19 mouse cellular contexts compared by ENCODE assay signal in genomic region chr17:79981348-79981747, GRCm38 (mm10).
A peak's percentile ranks its signal among the peaks of the same experiment; 100 is the strongest.
DNase-seq lines count a peak whose midpoint lies in the region; ATAC-seq and TF ChIP-seq lines count a peak whose summit lies in the region.
"Had no signal": no experiment of that assay in that cellular context is flagged by ENCODE, and none has a peak within 500 bp of the region (broad histone marks: within the 10 kb centered on the region; RNA-seq: fewer than 3 reads in every experiment).

No protein-coding gene starts in this region.

- no peak overlapping the region for H3K9ac ChIP-seq in stomach, embryonic 16.5 days (ENCODE audit: low read length)
- H3K9ac ChIP-seq in stomach, postnatal 0 days (ENCODE audit: low read length) = no peak overlapping the region
- peak overlapping the region; percentile 49 for H3K9ac ChIP-seq in CH12.LX (ENCODE audit: insufficient read depth, low read depth)
- H3K9ac ChIP-seq in liver, postnatal 0 days (replicated peaks) = no peak overlapping the region
- H3K9ac ChIP-seq: forebrain, embryonic 13.5 days; forebrain, postnatal 0 days; heart, embryonic 15.5 days; hindbrain, embryonic 15.5 days had no signal

- no peak overlapping the region for H3K4me3 ChIP-seq in stomach, embryonic 16.5 days (replicated peaks; ENCODE audit: low read length)
- H3K4me3 ChIP-seq in stomach, postnatal 0 days (ENCODE audit: low read depth, low read length) = no peak overlapping the region
- no peak overlapping the region for H3K4me3 ChIP-seq in CH12.LX (replicated peaks in 1 of 3; ENCODE audit: low read depth in 2 of 3, low read length in 2 of 3, poor library complexity in 1 of 3)
- no peak overlapping the region for H3K4me3 ChIP-seq in liver, postnatal 0 days (ENCODE audit: low read depth, low read length)
- H3K4me3 ChIP-seq: embryonic facial prominence, embryonic 10.5 days; forebrain, embryonic 13.5 days; heart, embryonic 15.5 days; hindbrain, embryonic 15.5 days had no signal

- peak; percentile 51 for DNase-seq in heart, adult 11 months
- DNase-seq in heart, adult 9 months (ENCODE audit: low spot score in 2 of 2) = no peak
- no peak for DNase-seq in stomach, postnatal 0 days (ENCODE audit: low spot score)
- no peak for DNase-seq in CH12.LX (ENCODE audit: extremely low read depth)
- DNase-seq in thymus, postnatal 25 days = peak; percentile 54
- DNase-seq in liver, postnatal 0 days = no peak
- DNase-seq: adrenal gland, postnatal 14 days; cerebellum, adult 11-12 months; cerebellum, adult 9-10 months; forebrain, postnatal 0 days; gastrocnemius, postnatal 36 days; heart, adult 18-20 months had no signal

- H3K9me3 ChIP-seq in stomach, embryonic 16.5 days (replicated peaks; ENCODE audit: control insufficient read depth, low read length) = no peaks in the 10 kb centered on the region
- no peaks in the 10 kb centered on the region for H3K9me3 ChIP-seq in stomach, postnatal 0 days (ENCODE audit: control insufficient read depth, low read length)
- peaks cover 20% of the 10 kb centered on the region for H3K9me3 ChIP-seq in CH12.LX (replicated peaks; ENCODE audit: low read length)
- H3K9me3 ChIP-seq in liver, postnatal 0 days (ENCODE audit: low read length) = no peaks in the 10 kb centered on the region
- H3K9me3 ChIP-seq: forebrain, embryonic 13.5 days; heart, embryonic 15.5 days; hindbrain, embryonic 15.5 days had no signal

- H3K27me3 ChIP-seq in stomach, embryonic 16.5 days (ENCODE audit: control insufficient read depth, insufficient read depth, low read length) = no peaks in the 10 kb centered on the region
- no peaks in the 10 kb centered on the region for H3K27me3 ChIP-seq in stomach, postnatal 0 days (ENCODE audit: control insufficient read depth, insufficient read depth, low read length)
- H3K27me3 ChIP-seq in CH12.LX (replicated peaks) = no peaks in the 10 kb centered on the region
- H3K27me3 ChIP-seq in liver, postnatal 0 days (ENCODE audit: insufficient read depth, low read length) = no peaks in the 10 kb centered on the region
- H3K27me3 ChIP-seq: forebrain, embryonic 13.5 days; heart, embryonic 15.5 days; hindbrain, embryonic 15.5 days had no signal

- H3K36me3 ChIP-seq in stomach, embryonic 16.5 days (ENCODE audit: control insufficient read depth, insufficient read depth, low read length) = no peaks in the 10 kb centered on the region
- H3K36me3 ChIP-seq in stomach, postnatal 0 days (ENCODE audit: control insufficient read depth, insufficient read depth, low read length) = no peaks in the 10 kb centered on the region
- no peaks in the 10 kb centered on the region for H3K36me3 ChIP-seq in CH12.LX (replicated peaks in 1 of 2; ENCODE audit: control insufficient read depth in 1 of 2, insufficient read depth in 1 of 2, low read length in 1 of 2)
- H3K36me3 ChIP-seq in liver, postnatal 0 days (replicated peaks; ENCODE audit: insufficient read depth, low read length) = no peaks in the 10 kb centered on the region
- H3K36me3 ChIP-seq: embryonic facial prominence, embryonic 10.5 days; G1E; heart, embryonic 15.5 days; hindbrain, embryonic 15.5 days had no signal

- no peak for TF ChIP-seq RAD21 in CH12.LX (IDR thresholded peaks at IDR 0.05; ENCODE audit: low read depth, low read length)

- in situ Hi-C loops in CH12.LX (cut with MboI; ENCODE audit: low pct_ligation_motif_present, low pct_unique_long_range_greater_than_20kb, low sequenced_read_pairs) = loop anchor here (5.0 kb wide), 2 partner anchors 34 to 84 kb away; partner anchors contain the start of gene Atl2

- no peak for TF ChIP-seq CTCF in stomach, postnatal 0 days (IDR thresholded peaks at IDR 0.05; ENCODE audit: low read depth)
- TF ChIP-seq CTCF in CH12.LX (conservative IDR thresholded peaks at IDR 0.05 in 1 of 2, IDR thresholded peaks at IDR 0.05 in 1 of 2; ENCODE audit: low read depth in 2 of 2, low read length in 2 of 2) = no peak
- no peak for TF ChIP-seq CTCF in liver, postnatal 0 days (IDR thresholded peaks at IDR 0.05; ENCODE audit: low read depth)

- no peak for TF ChIP-seq POLR2A in CH12.LX (IDR thresholded peaks at IDR 0.05; ENCODE audit: low read depth, low read length)

- no peak overlapping the region for H3K4me2 ChIP-seq in stomach, embryonic 16.5 days (ENCODE audit: low read depth, low read length)
- no peak overlapping the region for H3K4me2 ChIP-seq in stomach, postnatal 0 days (replicated peaks; ENCODE audit: low read depth)
- peak overlapping the region; percentile 26 for H3K4me2 ChIP-seq in CH12.LX (ENCODE audit: insufficient read depth, low read depth, poor library complexity, severe bottlenecking)
- no peak overlapping the region for H3K4me2 ChIP-seq in liver, postnatal 0 days (ENCODE audit: low read depth, low read length)
- H3K4me2 ChIP-seq: forebrain, embryonic 13.5 days; heart, embryonic 11.5 days; heart, embryonic 15.5 days; hindbrain, embryonic 15.5 days had no signal

- no peak for TF ChIP-seq EP300 in stomach, postnatal 0 days (optimal IDR thresholded peaks at IDR 0.05)
- no peak for TF ChIP-seq EP300 in CH12.LX (IDR thresholded peaks at IDR 0.05; ENCODE audit: low read length)
- TF ChIP-seq EP300 in liver, postnatal 0 days (IDR thresholded peaks at IDR 0.05; ENCODE audit: low read depth) = no peak

- H3K79me2 ChIP-seq in CH12.LX (replicated peaks; ENCODE audit: control insufficient read depth, extremely low read depth, insufficient read depth, poor library complexity, severe bottlenecking) = no peaks in the 10 kb centered on the region

- WGBS in stomach, embryonic 16.5 days = 67% methylated on average over 6 of the region's 6 CpGs
- 62% methylated on average over 6 of the region's 6 CpGs for WGBS in stomach, postnatal 0 days
- 61% methylated on average over 6 of the region's 6 CpGs for WGBS in liver, postnatal 0 days (ENCODE audit: insufficient replicate concordance)

- H3K4me1 ChIP-seq in stomach, embryonic 16.5 days (ENCODE audit: control insufficient read depth, insufficient read depth, low read length) = peaks cover 7% of the 10 kb centered on the region
- H3K4me1 ChIP-seq in stomach, postnatal 0 days (replicated peaks; ENCODE audit: control insufficient read depth, insufficient read depth) = no peaks in the 10 kb centered on the region
- H3K4me1 ChIP-seq in CH12.LX (ENCODE audit: control insufficient read depth in 1 of 2, insufficient read depth in 2 of 2) = peaks cover 16 to 56% of the 10 kb centered on the region in 2 experiments
- no peaks in the 10 kb centered on the region for H3K4me1 ChIP-seq in liver, postnatal 0 days (ENCODE audit: insufficient read depth)

- dilution Hi-C loops in CH12.LX (cut with MboI; ENCODE audit: extremely low pct_ligation_motif_present, extremely low pct_unique_long_range_greater_than_20kb, low sequenced_read_pairs) = no loop called here

- peak overlapping the region; percentile 5; the same call in 1 of the 2 replicates for H3K27ac ChIP-seq in stomach, embryonic 16.5 days (ENCODE audit: low read length)
- no peak overlapping the region for H3K27ac ChIP-seq in stomach, postnatal 0 days (replicated peaks)
- peak overlapping the region; percentile 86 for H3K27ac ChIP-seq in CH12.LX (ENCODE audit: insufficient read depth, low read depth)
- H3K27ac ChIP-seq in liver, postnatal 0 days (ENCODE audit: low read depth) = no peak overlapping the region
- H3K27ac ChIP-seq: forebrain, embryonic 13.5 days; heart, embryonic 15.5 days; hindbrain, embryonic 15.5 days had no signal

- ATAC-seq in stomach, embryonic 16.5 days (ENCODE audit: insufficient read depth, low FRiP score) = no peak
- ATAC-seq in stomach, postnatal 0 days (ENCODE audit: low FRiP score, low TSS enrichment) = no peak
- ATAC-seq in liver, postnatal 0 days = no peak
- ATAC-seq: forebrain, embryonic 13.5 days had no signal

TF ChIP-seq in CH12.LX, 34 proteins besides CTCF, POLR2A, EP300 and RAD21:
- TF ChIP-seq USF2 (conservative IDR thresholded peaks at IDR 0.05; ENCODE audit: low read depth, low read length) (no peak), RCOR1 (conservative IDR thresholded peaks at IDR 0.05; ENCODE audit: low read depth, low read length) (no peak), ZKSCAN1 (IDR thresholded peaks at IDR 0.05; ENCODE audit: borderline replicate concordance, low read depth, low read length) (no peak), JUN (IDR thresholded peaks at IDR 0.05; ENCODE audit: insufficient read depth, low read depth, low read length) (no peak), GABPA (IDR thresholded peaks at IDR 0.05; ENCODE audit: insufficient replicate concordance, low read depth, low read length) (no peak), ETS1 (conservative IDR thresholded peaks at IDR 0.05; ENCODE audit: low read depth, low read length) (no peak)

Comparison
In these comparisons a context has a peak if more than half of its experiments do, and no peak if none do; other contexts are left out.
1. DNase-seq: peak in heart, adult 11 months (single experiment) and thymus, postnatal 25 days (single experiment); none in heart, adult 9 months (0 of 2), stomach, postnatal 0 days (single experiment), CH12.LX (single experiment) and liver, postnatal 0 days (single experiment).
2. H3K27ac ChIP-seq: peak in stomach, embryonic 16.5 days (single experiment) and CH12.LX (single experiment); none in stomach, postnatal 0 days (single experiment) and liver, postnatal 0 days (single experiment).